Mouse (Mus musculus) layer of hippocampus, adult 9-11 months (tissue): ENCODE results near the gene Acot13.

Source experiments
- DNase-seq: peaks from one replicate; pipeline ENCODE4 v3.0.0; 2022

The Acot13 gene

GRCm38 (mm10) chr13:24826116-24826515, 5.2 kb downstream of the Acot13 start:
- no peak for DNase-seq

- no peak for DNase-seq
These were observed 5.8 kb downstream of the Acot13 start for GRCm38 (mm10) chr13:24825587-24825986.

GRCm38 (mm10) chr13:24824647-24825046, 6.7 kb downstream of the Acot13 start:
- no peak for DNase-seq

- DNase-seq = peak; percentile 80
These were observed 8.5 kb downstream of the Acot13 start for GRCm38 (mm10) chr13:24822663-24823343.

- DNase-seq = no peak
These were observed 11.4 kb downstream of the Acot13 start for GRCm38 (mm10) chr13:24819931-24820330.

- DNase-seq = no peak
These were observed 14.9 kb downstream of the Acot13 start for GRCm38 (mm10) chr13:24816125-24817092.

- no peak for DNase-seq
These were observed 16.7 kb downstream of the Acot13 start for GRCm38 (mm10) chr13:24814616-24815015.

GRCm38 (mm10) chr13:24812521-24812920, 18.8 kb downstream of the Acot13 start:
- no peak for DNase-seq

GRCm38 (mm10) chr13:24806079-24806478, 25.3 kb downstream of the Acot13 start:
- no peak for DNase-seq

GRCm38 (mm10) chr13:24803196-24803595, 28.1 kb downstream of the Acot13 start:
- no peak for DNase-seq

GRCm38 (mm10) chr13:24802131-24802691, 29.1 kb downstream of the Acot13 start:
- peak; percentile 38 for DNase-seq

GRCm38 (mm10) chr13:24801308-24801921, 29.9 kb downstream of the Acot13 start, which contains the start of gene BC005537:
Gene BC005537 (plus strand): TSS chr13:24801657.
- DNase-seq = no peak

- DNase-seq = peak; percentile 98
These were observed 30.5 kb downstream of the Acot13 start for GRCm38 (mm10) chr13:24800674-24801307.

- peak; percentile 43 for DNase-seq
These were observed 31.2 kb downstream of the Acot13 start for GRCm38 (mm10) chr13:24799925-24800673.

- no peak for DNase-seq
These were observed 32.0 kb downstream of the Acot13 start for GRCm38 (mm10) chr13:24799378-24799777.

GRCm38 (mm10) chr13:24798686-24799085, 32.7 kb downstream of the Acot13 start:
- DNase-seq = no peak

- DNase-seq = no peak
These were observed 38.8 kb downstream of the Acot13 start for GRCm38 (mm10) chr13:24792411-24793045.

GRCm38 (mm10) chr13:24791349-24791748, 40.0 kb downstream of the Acot13 start:
- DNase-seq = peak; percentile 79

- no peak for DNase-seq
These were observed 43.9 kb downstream of the Acot13 start for GRCm38 (mm10) chr13:24787477-24787876.

GRCm38 (mm10) chr13:24786014-24786490, 45.3 kb downstream of the Acot13 start:
- no peak for DNase-seq

- DNase-seq = no peak
These were observed 49.4 kb downstream of the Acot13 start for GRCm38 (mm10) chr13:24781916-24782315.
